Mouse (Mus musculus): ENCODE results near the gene Dnmt1. TPM values are rescaled to one million over a fixed set of nuclear protein-coding genes. Genes with fewer than 3 reads are reported as not detected.

The Dnmt1 gene
- polyA plus RNA-seq, 1 experiment: 45.0 TPM

DNA sequence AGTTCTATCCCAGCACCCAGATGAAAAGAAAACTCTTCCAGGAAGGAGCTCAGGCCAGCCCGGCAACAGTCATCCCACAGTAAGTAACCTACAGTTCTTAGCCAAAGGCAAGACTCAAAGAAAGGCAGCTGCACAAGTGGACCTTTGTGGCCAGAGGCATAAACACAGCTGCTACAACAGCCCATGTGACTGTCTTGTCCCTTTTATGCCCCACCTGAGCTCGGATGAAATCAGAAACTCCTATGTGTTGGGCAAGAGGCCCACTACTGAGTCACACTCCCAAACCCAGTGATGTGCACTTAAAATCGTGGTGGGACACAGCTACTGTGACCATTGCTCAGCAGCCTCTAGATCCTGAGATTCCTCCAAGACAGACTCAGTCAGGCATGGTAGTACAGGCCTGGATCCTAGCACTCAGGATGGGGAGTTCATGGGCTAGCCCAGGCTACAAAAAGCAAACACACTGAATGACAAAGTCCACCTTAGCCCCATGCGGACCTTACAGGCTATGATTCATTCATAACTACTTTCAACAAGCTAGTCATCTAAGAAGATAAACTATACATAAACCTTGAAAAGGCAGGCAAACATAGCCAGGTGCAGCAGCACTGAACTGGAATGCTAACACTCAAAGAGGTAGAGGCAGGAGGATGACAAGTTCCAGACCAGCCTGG lies 14.9 kb downstream of the Dnmt1 start:
- H3K4me1 ChIP-seq (ENCODE audit: control insufficient read depth, insufficient read depth, low read length): peaks cover 12% of the 10 kb centered on the region; the same call in 1 of the 2 replicates
- WGBS: 48% methylated on average over 4 of the region's 4 CpGs
- no peak for TF ChIP-seq CTCF (IDR thresholded peaks at IDR 0.05; ENCODE audit: borderline replicate concordance, insufficient read depth, low read depth, low read length)
- TF ChIP-seq POLR2A (IDR thresholded peaks at IDR 0.05; ENCODE audit: borderline replicate concordance, insufficient read depth, low read length): no peak
- no peak overlapping the region for H3K4me3 ChIP-seq (replicated peaks; ENCODE audit: insufficient read depth, low read depth, low read length)
- no peak overlapping the region for H3K27ac ChIP-seq (ENCODE audit: insufficient read depth, low read length)
- H3K27me3 ChIP-seq (ENCODE audit: control insufficient read depth, insufficient read depth, low read length): no peaks in the 10 kb centered on the region
- no peak for DNase-seq

DNA sequence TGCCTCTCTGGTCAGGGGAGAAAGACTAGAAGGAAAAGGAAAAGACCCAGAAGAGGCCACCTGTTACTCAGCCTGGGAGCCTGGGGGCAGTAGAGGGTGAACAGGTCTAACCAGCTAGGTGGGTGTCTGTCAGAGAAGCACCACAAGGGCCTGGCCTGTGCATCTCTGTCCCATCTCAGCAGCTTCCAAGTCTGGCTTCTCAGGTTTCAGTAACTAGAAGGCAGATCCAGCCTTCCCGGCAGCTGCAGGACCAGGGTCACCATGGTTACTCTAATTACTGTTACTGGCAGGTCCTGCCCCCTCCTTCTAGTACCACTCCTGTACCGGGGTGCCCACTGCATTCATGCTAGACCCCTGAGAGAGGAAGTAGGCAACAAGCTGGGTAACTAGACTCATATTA lies 15.8 kb downstream of the Dnmt1 start:
- WGBS: 25% methylated on average over 2 of the region's 2 CpGs
- Histone ChIP-seq H3K27me3 (ENCODE audit: control insufficient read depth, insufficient read depth, low read length) (no peaks in the 10 kb centered on the region), H3K27ac (ENCODE audit: insufficient read depth, low read length) (no peak overlapping the region), H3K4me1 (ENCODE audit: control insufficient read depth, insufficient read depth, low read length) (peaks cover 12% of the 10 kb centered on the region; the same call in 1 of the 2 replicates), H3K4me3 (replicated peaks; ENCODE audit: insufficient read depth, low read depth, low read length) (no peak overlapping the region)
- TF ChIP-seq POLR2A (IDR thresholded peaks at IDR 0.05; ENCODE audit: borderline replicate concordance, insufficient read depth, low read length) (no peak), CTCF (IDR thresholded peaks at IDR 0.05; ENCODE audit: borderline replicate concordance, insufficient read depth, low read depth, low read length) (no peak)
- DNase-seq: no peak

DNA sequence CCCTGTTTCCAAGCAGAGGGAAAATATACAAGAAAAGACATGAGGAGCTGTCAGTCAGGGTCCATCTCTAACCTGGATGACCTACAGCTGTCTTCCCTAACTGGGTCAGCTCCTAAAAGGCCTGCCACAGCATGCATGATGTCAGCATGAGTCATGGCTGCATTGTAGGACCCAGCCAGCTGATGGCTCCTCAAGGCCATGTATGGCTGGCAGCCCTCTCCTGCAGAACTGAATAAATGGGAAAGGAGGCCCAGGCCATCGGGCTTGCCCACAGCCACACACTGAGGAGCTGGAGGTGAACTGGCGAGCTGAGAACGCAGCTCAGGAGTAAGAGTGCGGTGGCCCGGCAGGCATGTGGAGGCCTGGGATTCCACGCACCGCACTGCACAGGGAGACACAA lies 16.3 kb downstream of the Dnmt1 start:
- WGBS: 72% methylated on average over 7 of the region's 7 CpGs
- no peak for TF ChIP-seq CTCF (IDR thresholded peaks at IDR 0.05; ENCODE audit: borderline replicate concordance, insufficient read depth, low read depth, low read length)
- TF ChIP-seq POLR2A (IDR thresholded peaks at IDR 0.05; ENCODE audit: borderline replicate concordance, insufficient read depth, low read length): no peak
- H3K4me3 ChIP-seq (replicated peaks; ENCODE audit: insufficient read depth, low read depth, low read length): no peak overlapping the region
- H3K4me1 ChIP-seq (ENCODE audit: control insufficient read depth, insufficient read depth, low read length): peaks cover 12% of the 10 kb centered on the region; the same call in 1 of the 2 replicates
- H3K27ac ChIP-seq (ENCODE audit: insufficient read depth, low read length): no peak overlapping the region
- DNase-seq: peak; percentile 18 to 49
- no peaks in the 10 kb centered on the region for H3K27me3 ChIP-seq (ENCODE audit: control insufficient read depth, insufficient read depth, low read length)

DNA sequence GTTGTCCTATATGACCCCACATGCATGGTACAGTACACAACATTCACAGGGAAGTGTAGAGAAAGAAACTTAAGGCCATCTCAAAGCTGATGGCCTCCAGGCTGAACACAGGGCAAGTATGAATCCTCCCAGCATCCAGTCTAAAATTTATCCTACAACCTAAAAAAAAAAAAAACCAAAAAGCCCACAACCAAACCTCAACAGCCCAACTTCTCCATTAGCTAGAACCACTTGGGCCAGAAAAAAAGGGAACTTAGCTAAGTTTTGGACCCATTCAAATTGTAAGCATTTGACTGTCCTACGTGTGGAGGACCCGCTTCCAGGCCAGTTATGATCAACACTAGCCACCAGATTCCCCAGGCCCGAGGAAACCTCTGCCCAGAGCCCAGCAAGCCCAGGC lies 36.4 kb downstream of the Dnmt1 start:
- 93% methylated on average over 3 of the region's 3 CpGs for WGBS
- no peaks in the 10 kb centered on the region for H3K27me3 ChIP-seq (ENCODE audit: control insufficient read depth, insufficient read depth, low read length)
- H3K4me1 ChIP-seq (ENCODE audit: control insufficient read depth, insufficient read depth, low read length): no peaks in the 10 kb centered on the region
- no peak overlapping the region for H3K4me3 ChIP-seq (replicated peaks; ENCODE audit: insufficient read depth, low read depth, low read length)
- DNase-seq: no peak
- no peak for TF ChIP-seq POLR2A (IDR thresholded peaks at IDR 0.05; ENCODE audit: borderline replicate concordance, insufficient read depth, low read length)
- no peak for TF ChIP-seq CTCF (IDR thresholded peaks at IDR 0.05; ENCODE audit: borderline replicate concordance, insufficient read depth, low read depth, low read length)
- no peak overlapping the region for H3K27ac ChIP-seq (ENCODE audit: insufficient read depth, low read length)

DNA sequence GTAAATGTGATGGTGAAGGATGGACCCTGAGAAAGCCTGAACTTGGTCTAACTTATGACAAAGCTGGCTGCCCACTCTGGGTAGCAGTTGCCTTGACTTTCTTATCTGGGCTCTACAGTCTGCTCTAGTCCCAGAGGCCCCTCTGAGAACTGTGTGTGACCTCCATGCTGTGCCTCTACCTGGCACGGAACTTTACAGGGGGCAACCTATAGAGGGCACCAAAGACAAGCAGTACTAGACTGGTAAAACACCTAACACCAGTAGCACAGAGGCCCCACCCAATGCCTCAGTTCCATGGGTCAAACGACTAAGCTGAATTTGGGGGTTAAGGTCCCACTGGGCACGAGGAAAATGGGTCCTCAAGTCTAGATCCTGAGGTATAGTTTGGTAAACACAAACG lies 43.5 kb downstream of the Dnmt1 start:
- no peak for DNase-seq
- H3K4me3 ChIP-seq (replicated peaks; ENCODE audit: insufficient read depth, low read depth, low read length): no peak overlapping the region
- no peak overlapping the region for H3K27ac ChIP-seq (ENCODE audit: insufficient read depth, low read length)
- WGBS: 83% methylated on average over 4 of the region's 4 CpGs
- H3K4me1 ChIP-seq (ENCODE audit: control insufficient read depth, insufficient read depth, low read length): no peaks in the 10 kb centered on the region
- no peak for TF ChIP-seq POLR2A (IDR thresholded peaks at IDR 0.05; ENCODE audit: borderline replicate concordance, insufficient read depth, low read length)
- peak; percentile 19; the same call in 1 of the 2 replicates for TF ChIP-seq CTCF (IDR thresholded peaks at IDR 0.05; ENCODE audit: borderline replicate concordance, insufficient read depth, low read depth, low read length)
- no peaks in the 10 kb centered on the region for H3K27me3 ChIP-seq (ENCODE audit: control insufficient read depth, insufficient read depth, low read length)

DNA sequence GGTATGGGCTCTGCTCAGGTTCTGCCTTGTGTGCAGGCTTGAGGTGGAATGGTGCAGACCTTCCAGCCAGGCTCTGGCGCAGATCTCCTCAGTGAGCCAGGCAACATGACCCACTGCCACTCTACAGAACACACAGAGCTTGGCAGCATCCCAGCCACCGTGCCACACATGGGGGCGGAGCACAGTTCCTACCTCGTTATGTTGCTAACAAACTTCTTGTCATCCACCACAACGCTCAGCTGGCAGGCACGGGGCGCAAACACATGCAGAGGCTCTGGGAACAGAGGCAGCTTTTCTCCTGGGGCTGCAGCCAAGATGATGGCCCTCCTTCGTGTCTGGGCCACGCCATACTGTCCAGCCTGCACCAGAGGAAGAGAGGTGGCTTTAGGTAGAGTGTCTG lies 49.7 kb downstream of the Dnmt1 start:
- TF ChIP-seq POLR2A (IDR thresholded peaks at IDR 0.05; ENCODE audit: borderline replicate concordance, insufficient read depth, low read length) (no peak), CTCF (IDR thresholded peaks at IDR 0.05; ENCODE audit: borderline replicate concordance, insufficient read depth, low read depth, low read length) (no peak)
- DNase-seq: no peak
- Histone ChIP-seq H3K27ac (ENCODE audit: insufficient read depth, low read length) (no peak overlapping the region), H3K4me1 (ENCODE audit: control insufficient read depth, insufficient read depth, low read length) (no peaks in the 10 kb centered on the region), H3K27me3 (ENCODE audit: control insufficient read depth, insufficient read depth, low read length) (no peaks in the 10 kb centered on the region), H3K4me3 (replicated peaks; ENCODE audit: insufficient read depth, low read depth, low read length) (no peak overlapping the region)
- WGBS: 61% methylated on average over 9 of the region's 9 CpGs

DNA sequence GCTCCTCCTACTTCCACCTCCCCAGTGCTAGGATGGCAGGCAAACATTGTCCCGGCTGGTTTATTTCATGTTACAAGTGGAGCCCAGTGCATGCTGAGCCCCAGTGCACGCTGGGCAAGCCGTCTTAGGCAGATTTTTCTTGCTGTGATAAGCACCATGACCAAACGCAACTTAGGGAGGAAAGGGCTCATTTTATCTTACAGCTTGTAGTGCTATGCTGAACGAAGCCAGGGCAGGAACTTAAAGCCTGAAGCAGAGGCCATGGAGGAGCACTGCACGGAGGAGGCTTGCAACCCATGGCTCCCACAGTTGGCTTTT lies 57.6 kb downstream of the Dnmt1 start:
- no peaks in the 10 kb centered on the region for H3K27me3 ChIP-seq (ENCODE audit: control insufficient read depth, insufficient read depth, low read length)
- WGBS: 21% methylated on average over 6 of the region's 6 CpGs
- no peak overlapping the region for H3K4me3 ChIP-seq (replicated peaks; ENCODE audit: insufficient read depth, low read depth, low read length)
- H3K27ac ChIP-seq (ENCODE audit: insufficient read depth, low read length): no peak overlapping the region
- no peak for DNase-seq
- H3K4me1 ChIP-seq (ENCODE audit: control insufficient read depth, insufficient read depth, low read length): peaks cover 5% of the 10 kb centered on the region
- TF ChIP-seq CTCF (IDR thresholded peaks at IDR 0.05; ENCODE audit: borderline replicate concordance, insufficient read depth, low read depth, low read length) (no peak), POLR2A (IDR thresholded peaks at IDR 0.05; ENCODE audit: borderline replicate concordance, insufficient read depth, low read length) (no peak)

DNA sequence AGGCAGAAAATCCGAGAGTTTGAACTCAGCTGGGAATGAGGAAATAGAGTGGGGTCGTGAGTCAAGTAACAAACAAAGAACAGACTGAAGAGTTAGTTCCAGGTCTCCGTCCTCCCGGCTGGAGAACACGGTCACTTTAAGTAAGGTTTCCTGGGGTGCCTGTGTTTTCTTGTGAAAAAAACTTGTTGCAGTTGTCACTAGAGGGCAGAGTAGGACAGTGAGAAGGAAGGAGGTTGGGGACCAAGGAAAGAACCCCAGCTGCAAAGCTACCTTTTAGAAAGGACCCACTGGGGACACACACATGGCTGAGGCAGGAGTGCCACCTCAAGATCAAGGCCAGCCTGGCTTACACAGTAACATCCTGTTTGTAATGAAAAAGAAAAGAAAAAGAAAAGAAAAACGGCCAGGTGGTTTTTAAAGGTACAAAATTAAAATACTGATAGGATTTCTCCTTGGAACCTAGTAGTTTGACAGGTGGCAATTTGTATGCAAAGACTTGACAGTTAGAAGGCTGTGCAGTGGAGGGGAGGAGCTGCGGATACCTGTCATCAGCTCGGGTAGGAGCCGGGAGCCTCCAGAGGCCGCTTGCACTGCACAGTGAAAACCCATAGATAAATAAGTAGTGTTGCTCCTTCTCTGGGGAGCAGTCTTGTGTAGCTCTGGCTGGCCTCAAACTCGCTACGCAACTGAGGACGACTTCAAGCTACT lies 58.1 kb downstream of the Dnmt1 start:
- peaks cover 8% of the 10 kb centered on the region for H3K4me1 ChIP-seq (ENCODE audit: control insufficient read depth, insufficient read depth, low read length)
- no peak for TF ChIP-seq POLR2A (IDR thresholded peaks at IDR 0.05; ENCODE audit: borderline replicate concordance, insufficient read depth, low read length)
- TF ChIP-seq CTCF (IDR thresholded peaks at IDR 0.05; ENCODE audit: borderline replicate concordance, insufficient read depth, low read depth, low read length): peak; percentile 61
- H3K27me3 ChIP-seq (ENCODE audit: control insufficient read depth, insufficient read depth, low read length): no peaks in the 10 kb centered on the region
- H3K4me3 ChIP-seq (replicated peaks; ENCODE audit: insufficient read depth, low read depth, low read length): no peak overlapping the region
- 15% methylated on average over 13 of the region's 13 CpGs for WGBS
- H3K27ac ChIP-seq (ENCODE audit: insufficient read depth, low read length): no peak overlapping the region
- DNase-seq: peak; percentile 28 to 47

Data from cerebellum, adult 2 months (tissue).